Mouse (Mus musculus) lung, postnatal 14 days (tissue): ENCODE measurements around the gene Slc25a39.
A peak's percentile ranks its signal among the peaks of the same experiment; 100 is the strongest.

ENCODE experiments used
- DNase-seq: peaks from one replicate; pipeline ENCODE4 v3.0.0; 2021

Slc25a39 gene

GRCm38 (mm10) chr11:102407834-102408215 lies at the start of gene Slc25a39:
TSS of gene Slc25a39 (minus strand) at chr11:102407946.
- no peak for DNase-seq

- DNase-seq = peak; percentile 74
These were observed 48.1 kb upstream of the Slc25a39 start for GRCm38 (mm10) chr11:102455740-102456396.

GRCm38 (mm10) chr11:102453131-102453530 lies 45.4 kb upstream of the Slc25a39 start:
- DNase-seq = no peak

GRCm38 (mm10) chr11:102449043-102450008 lies 41.6 kb upstream of the Slc25a39 start:
- no peak for DNase-seq

GRCm38 (mm10) chr11:102448327-102448726 lies 40.6 kb upstream of the Slc25a39 start:
- no peak for DNase-seq

- DNase-seq = peak; percentile 85
These were observed 39.8 kb upstream of the Slc25a39 start, which contains the start of gene Fam171a2 for GRCm38 (mm10) chr11:102447497-102447896. TSS of gene Fam171a2 (minus strand) at chr11:102447682.

- DNase-seq = no peak
These were observed 39.1 kb upstream of the Slc25a39 start for GRCm38 (mm10) chr11:102446581-102447461.

- peak; percentile 54 for DNase-seq
These were observed 38.2 kb upstream of the Slc25a39 start for GRCm38 (mm10) chr11:102445891-102446361.

GRCm38 (mm10) chr11:102445264-102445890 lies 37.6 kb upstream of the Slc25a39 start:
- peak; percentile 44 for DNase-seq

GRCm38 (mm10) chr11:102444781-102445180 lies 37.0 kb upstream of the Slc25a39 start:
- DNase-seq = no peak

GRCm38 (mm10) chr11:102444321-102444720 lies 36.6 kb upstream of the Slc25a39 start:
- DNase-seq = no peak

- no peak for DNase-seq
These were observed 36.0 kb upstream of the Slc25a39 start for GRCm38 (mm10) chr11:102443740-102444139.

- no peak for DNase-seq
These were observed 34.3 kb upstream of the Slc25a39 start for GRCm38 (mm10) chr11:102442089-102442488.

GRCm38 (mm10) chr11:102441434-102441833 lies 33.7 kb upstream of the Slc25a39 start:
- DNase-seq = no peak

GRCm38 (mm10) chr11:102440255-102440654 lies 32.5 kb upstream of the Slc25a39 start:
- DNase-seq = no peak

GRCm38 (mm10) chr11:102439093-102440082 lies 31.6 kb upstream of the Slc25a39 start:
- DNase-seq = no peak

GRCm38 (mm10) chr11:102438212-102439092 lies 30.7 kb upstream of the Slc25a39 start:
- peak; percentile 89 for DNase-seq

GRCm38 (mm10) chr11:102437120-102438061 lies 29.6 kb upstream of the Slc25a39 start:
- peak; percentile 71 for DNase-seq

GRCm38 (mm10) chr11:102436471-102436790 lies 28.7 kb upstream of the Slc25a39 start:
- no peak for DNase-seq
